Mouse (Mus musculus) liver, postnatal 0 days (tissue): ENCODE measurements around the gene Serpinb13. TPM values are rescaled to one million over a fixed set of nuclear protein-coding genes. Genes with fewer than 3 reads are reported as not detected.

Experiments
- ATAC-seq: fragments of 200-750 bp; cut with Nextera tagmentation; 2 replicates; pipeline ENCODE4 v1.8.0; 2017; ENCODE audit warnings: mild to moderate bottlenecking, moderate library complexity
- DNase-seq: peaks from one replicate; pipeline ENCODE4 v3.0.0-alpha.2; 2016
- H3K27ac ChIP-seq: fragments of 300-500 bp; sonication (generic); 2 replicates; pipeline ENCODE4 v1.5.1; 2014; ENCODE audit warnings: antibody characterized with exemption, moderate library complexity, mild to moderate bottlenecking, low read depth
- H3K27me3 ChIP-seq: fragments of 300-500 bp; sonication (generic); 2 replicates; pipeline ENCODE4 v1.6.1; 2014; ENCODE audit warnings: low read length, control low read depth, mixed read lengths; ENCODE audit not compliant: insufficient read depth
- H3K36me3 ChIP-seq: fragments of 300-500 bp; sonication (generic); replicated peaks from 2 replicates; pipeline ENCODE4 v1.6.1; 2014; ENCODE audit warnings: mild to moderate bottlenecking, control low read depth, low read length, moderate library complexity, mixed read lengths; ENCODE audit not compliant: insufficient read depth
- H3K4me1 ChIP-seq: fragments of 300-500 bp; sonication (generic); 2 replicates; pipeline ENCODE4 v1.6.1; 2014; ENCODE audit warnings: antibody characterized with exemption, mild to moderate bottlenecking, control low read depth; ENCODE audit not compliant: insufficient read depth
- H3K4me2 ChIP-seq: fragments of 300-500 bp; sonication (generic); 2 replicates; pipeline ENCODE4 v1.6.1; 2014; ENCODE audit warnings: low read depth, mild to moderate bottlenecking, low read length, moderate library complexity, mixed read lengths
- H3K4me3 ChIP-seq: fragments of 300-500 bp; sonication (generic); 2 replicates; pipeline ENCODE4 v1.5.1; 2014; ENCODE audit warnings: low read depth, low read length
- H3K9ac ChIP-seq: fragments of 300-500 bp; sonication (generic); replicated peaks from 2 replicates; pipeline ENCODE4 v1.6.1; 2014; ENCODE audit warnings: mild to moderate bottlenecking, moderate library complexity
- H3K9me3 ChIP-seq: fragments of 300-500 bp; sonication (generic); 2 replicates; pipeline ENCODE4 v1.6.1; 2016; ENCODE audit warnings: mild to moderate bottlenecking, control low read depth, low read length, mixed read lengths
- CTCF ChIP-seq: sonication (generic); IDR thresholded peaks from 2 replicates; pipeline ENCODE4 v1.5.1; 2016; ENCODE audit warnings: antibody characterized with exemption, low read depth
- EP300 ChIP-seq: IDR thresholded peaks from 2 replicates; pipeline ENCODE4 v1.6.1; 2016; ENCODE audit warnings: antibody characterized with exemption, low read depth, mild to moderate bottlenecking
- WGBS: fragments of 180-500 bp; shearing (Covaris S2); extraction: QIAGEN DNeasy Blood & Tissue Kit; methylation state at CpG from one replicate; pipeline ENCODE4 v1.1.7; 2014; ENCODE audit not compliant: insufficient replicate concordance; 5-methylcytosine and 5-hydroxymethylcytosine counted together
- polyA plus RNA-seq: library from polyadenylated mRNA; unstranded; fragments of >200 nt; fragmentation: Nextera tagmentation; extraction: Ambion mirVana; gene quantifications from 2 replicates; pipeline ENCODE4 v1.2.1, GENCODE M21; 2015

Serpinb13 gene
- polyA plus RNA-seq, 1 experiment from 2014 or later: not detected

- no peak overlapping the region for H3K4me2 ChIP-seq
- H3K27me3 ChIP-seq: no peaks in the 10 kb centered on the region
- no peak overlapping the region for H3K9ac ChIP-seq
- no peaks in the 10 kb centered on the region for H3K4me1 ChIP-seq
- no peak overlapping the region for H3K4me3 ChIP-seq
- no peak for DNase-seq
- 69% methylated on average over 1 of the region's 1 CpGs for WGBS
- ATAC-seq: no peak
- no peak overlapping the region for H3K27ac ChIP-seq
- H3K9me3 ChIP-seq: no peaks in the 10 kb centered on the region
- TF ChIP-seq EP300: no peak
- no peak for TF ChIP-seq CTCF
- H3K36me3 ChIP-seq: no peaks in the 10 kb centered on the region
Measured at GRCm38 (mm10) chr1:106983092-106983491, 2.3 kb downstream of the Serpinb13 start.

DNA sequence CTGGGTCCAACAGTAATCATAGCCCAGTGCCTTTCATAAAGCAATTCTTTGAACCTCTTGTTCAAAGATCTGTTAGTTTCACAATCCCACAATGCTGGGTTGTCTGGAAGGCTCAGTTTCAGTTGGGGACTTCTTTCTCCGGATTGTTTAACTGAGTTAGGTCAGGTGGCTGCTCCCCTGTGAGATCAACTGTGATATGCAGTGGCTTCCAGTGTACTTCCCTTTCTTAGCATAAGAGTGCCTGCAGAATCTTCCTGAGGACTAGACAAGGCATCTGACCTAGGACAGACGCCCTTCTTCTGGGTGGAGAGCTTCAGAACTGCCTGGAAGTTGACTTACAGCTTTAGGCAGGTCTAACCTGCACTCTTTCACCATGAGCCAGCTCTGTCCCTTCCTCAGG lies 3.1 kb downstream of the Serpinb13 start:
- Histone ChIP-seq H3K27me3 (no peaks in the 10 kb centered on the region), H3K4me1 (no peaks in the 10 kb centered on the region), H3K9me3 (no peaks in the 10 kb centered on the region), H3K36me3 (no peaks in the 10 kb centered on the region), H3K4me2 (no peak overlapping the region), H3K27ac (no peak overlapping the region), H3K4me3 (no peak overlapping the region), H3K9ac (no peak overlapping the region)
- 45% methylated on average over 2 of the region's 2 CpGs for WGBS
- DNase-seq (no peak), ATAC-seq (no peak)
- TF ChIP-seq CTCF: no peak
- no peak for TF ChIP-seq EP300

- DNase-seq (no peak), ATAC-seq (no peak)
- Histone ChIP-seq H3K4me2 (no peak overlapping the region), H3K27me3 (no peaks in the 10 kb centered on the region), H3K36me3 (no peaks in the 10 kb centered on the region), H3K9me3 (no peaks in the 10 kb centered on the region), H3K4me3 (no peak overlapping the region), H3K4me1 (no peaks in the 10 kb centered on the region), H3K27ac (no peak overlapping the region), H3K9ac (no peak overlapping the region)
- TF ChIP-seq EP300 (no peak), CTCF (no peak)
- 71% methylated on average over 13 of the region's 13 CpGs for WGBS
Measured at GRCm38 (mm10) chr1:107000424-107000823, 19.6 kb downstream of the Serpinb13 start.

GRCm38 (mm10) chr1:107001754-107002153 lies 21.0 kb downstream of the Serpinb13 start:
- TF ChIP-seq EP300: no peak
- no peak for TF ChIP-seq CTCF
- H3K4me3 ChIP-seq: no peak overlapping the region
- no peaks in the 10 kb centered on the region for H3K36me3 ChIP-seq
- no peak for ATAC-seq
- no peaks in the 10 kb centered on the region for H3K4me1 ChIP-seq
- DNase-seq: no peak
- 84% methylated on average over 2 of the region's 2 CpGs for WGBS
- no peaks in the 10 kb centered on the region for H3K9me3 ChIP-seq
- no peaks in the 10 kb centered on the region for H3K27me3 ChIP-seq
- no peak overlapping the region for H3K9ac ChIP-seq
- H3K4me2 ChIP-seq: no peak overlapping the region
- H3K27ac ChIP-seq: no peak overlapping the region

GRCm38 (mm10) chr1:107006316-107006715 lies 25.5 kb downstream of the Serpinb13 start:
- ATAC-seq (no peak), DNase-seq (no peak)
- WGBS: 76% methylated on average over 3 of the region's 3 CpGs
- Histone ChIP-seq H3K27me3 (no peaks in the 10 kb centered on the region), H3K4me3 (no peak overlapping the region), H3K9ac (no peak overlapping the region), H3K36me3 (no peaks in the 10 kb centered on the region), H3K4me1 (no peaks in the 10 kb centered on the region), H3K9me3 (no peaks in the 10 kb centered on the region), H3K27ac (no peak overlapping the region), H3K4me2 (no peak overlapping the region)
- TF ChIP-seq CTCF (no peak), EP300 (no peak)

DNA sequence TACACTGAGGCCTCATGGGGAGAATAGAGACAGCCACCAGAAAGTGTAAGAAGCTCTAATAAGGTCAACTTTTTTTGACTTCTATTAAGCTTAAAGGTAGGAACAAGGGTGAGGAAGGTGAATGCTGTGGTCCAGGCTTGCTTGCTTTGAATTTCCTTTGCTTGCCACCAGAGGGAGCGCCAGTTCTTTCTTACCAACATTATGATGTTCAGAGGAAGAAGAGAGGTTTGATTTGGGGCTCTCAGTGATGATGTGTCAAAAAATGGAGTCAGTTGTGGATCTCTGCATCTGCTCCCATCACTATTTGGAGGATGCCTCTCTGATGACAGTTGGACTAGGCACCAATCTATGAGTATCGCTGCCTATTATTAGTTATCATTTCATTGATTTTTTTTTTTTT lies 33.7 kb downstream of the Serpinb13 start:
- ATAC-seq (no peak), DNase-seq (peak; percentile 23)
- TF ChIP-seq EP300 (no peak), CTCF (peak; percentile 60)
- no peaks in the 10 kb centered on the region for H3K36me3 ChIP-seq
- H3K9ac ChIP-seq: no peak overlapping the region
- H3K9me3 ChIP-seq: no peaks in the 10 kb centered on the region
- no peak overlapping the region for H3K27ac ChIP-seq
- no peaks in the 10 kb centered on the region for H3K4me1 ChIP-seq
- no peak overlapping the region for H3K4me2 ChIP-seq
- no peak overlapping the region for H3K4me3 ChIP-seq
- no peaks in the 10 kb centered on the region for H3K27me3 ChIP-seq
- 50% methylated on average over 2 of the region's 2 CpGs for WGBS

DNA sequence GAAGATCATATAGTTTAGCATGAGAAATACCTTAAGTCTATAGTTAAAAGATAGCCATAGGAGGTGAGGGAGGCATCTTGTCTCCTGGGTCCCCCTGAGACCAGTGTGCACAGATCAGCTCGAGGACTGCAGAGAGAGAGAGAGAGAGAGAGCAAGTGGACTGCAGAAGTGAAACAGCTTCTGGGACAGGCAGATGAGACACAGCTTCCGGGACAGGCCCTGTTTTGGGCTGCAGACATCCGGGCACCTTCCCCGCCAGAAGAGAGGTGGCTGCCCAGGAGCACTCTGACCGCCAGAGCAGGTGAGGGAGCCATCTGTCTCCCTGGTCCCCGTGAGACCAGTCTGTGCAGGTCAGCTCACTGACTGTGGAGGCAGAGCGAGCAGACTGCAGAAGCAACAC lies 34.4 kb downstream of the Serpinb13 start:
- DNase-seq: no peak
- Histone ChIP-seq H3K27ac (no peak overlapping the region), H3K4me1 (no peaks in the 10 kb centered on the region), H3K4me3 (no peak overlapping the region), H3K9ac (no peak overlapping the region), H3K9me3 (no peaks in the 10 kb centered on the region), H3K4me2 (no peak overlapping the region), H3K36me3 (no peaks in the 10 kb centered on the region), H3K27me3 (no peaks in the 10 kb centered on the region)
- TF ChIP-seq EP300: no peak
- no peak for TF ChIP-seq CTCF
- 61% methylated on average over 7 of the region's 7 CpGs for WGBS
- no peak for ATAC-seq
